Mouse (Mus musculus) hindbrain, embryonic 10.5 days (tissue): ENCODE measurements around the gene 1110051M20Rik. TPM values are rescaled to one million over a fixed set of nuclear protein-coding genes. Genes with fewer than 3 reads are reported as not detected.
A peak's percentile ranks its signal among the peaks of the same experiment; 100 is the strongest.
"Not testable (repeated sequence)": the region's sequence is repeated elsewhere in the genome, so short reads cannot be mapped to it uniquely, and the experiment has no call there.

Source experiments
- DNase-seq: peaks from one replicate; pipeline ENCODE4 v3.0.0-alpha.2; 2017; ENCODE audit warnings: low spot score
- H3K27ac ChIP-seq: fragments of 300-500 bp; sonication (generic); 2 replicates; pipeline ENCODE4 v1.5.1; 2016; ENCODE audit warnings: mild to moderate bottlenecking, moderate library complexity
- H3K27me3 ChIP-seq: fragments of 300-500 bp; sonication (generic); 2 replicates; pipeline ENCODE4 v1.6.1; 2016; ENCODE audit warnings: mild to moderate bottlenecking; ENCODE audit not compliant: poor library complexity, insufficient read depth, severe bottlenecking
- H3K36me3 ChIP-seq: fragments of 300-500 bp; sonication (generic); 2 replicates; pipeline ENCODE4 v1.6.1; 2016; ENCODE audit warnings: mild to moderate bottlenecking, moderate library complexity
- H3K4me1 ChIP-seq: fragments of 300-500 bp; sonication (generic); replicated peaks from 2 replicates; pipeline ENCODE4 v1.6.1; 2016; ENCODE audit warnings: mild to moderate bottlenecking
- H3K4me3 ChIP-seq: fragments of 300-500 bp; sonication (generic); 2 replicates; pipeline ENCODE4 v1.5.1; 2016; ENCODE audit warnings: mild to moderate bottlenecking, moderate library complexity
- H3K9me3 ChIP-seq: fragments of 300-500 bp; sonication (generic); 2 replicates; pipeline ENCODE4 v1.6.1; 2016; ENCODE audit warnings: mild to moderate bottlenecking, moderate library complexity
- WGBS: fragments of 180-500 bp; shearing (Covaris S2); methylation state at CpG from one replicate; pipeline ENCODE4 v1.1.7; 2016; 5-methylcytosine and 5-hydroxymethylcytosine counted together
- polyA plus RNA-seq: library from polyadenylated mRNA; unstranded; fragments of >200 nt; fragmentation: Nextera tagmentation; extraction: Ambion mirVana; gene quantifications from 2 replicates; pipeline ENCODE4 v1.2.1, GENCODE M21; 2016

Gene 1110051M20Rik
- polyA plus RNA-seq, 1 experiment from 2014 or later = 96.7 TPM

GRCm38 (mm10) chr2:91256256-91257125 lies 188.0 kb downstream of the 1110051M20Rik start:
- under 1% methylated on average over 52 of the region's 52 CpGs for WGBS
- peak; percentile 68 for DNase-seq

GRCm38 (mm10) chr2:91255661-91256150 lies 188.8 kb downstream of the 1110051M20Rik start, which contains the start of gene Pacsin3:
TSS of gene Pacsin3 (plus strand) at chr2:91255954.
- Histone ChIP-seq H3K27ac (peak within 1 kb of the TSS; percentile 91), H3K9me3 (no peaks in the 10 kb centered on the region), H3K27me3 (peaks cover 50% of the 10 kb centered on the region), H3K36me3 (peaks cover under 1% of the 10 kb centered on the region; the same call in 1 of the 2 replicates), H3K4me1 (peaks cover 49% of the 10 kb centered on the region), H3K4me3 (peak within 1 kb of the TSS; percentile 70)
- 1% methylated on average over 27 of the region's 27 CpGs for WGBS
- peak; percentile 59 for DNase-seq

More at GRCm38 (mm10) chr2:91256256-91257125, 188.0 kb downstream of the 1110051M20Rik start:
- Histone ChIP-seq H3K9me3 (no peaks in the 10 kb centered on the region), H3K27ac (peak overlapping the region; percentile 91), H3K4me3 (peak overlapping the region; percentile 70), H3K27me3 (peaks cover 50% of the 10 kb centered on the region), H3K4me1 (peaks cover 49% of the 10 kb centered on the region), H3K36me3 (peaks cover 9% of the 10 kb centered on the region)

DNA sequence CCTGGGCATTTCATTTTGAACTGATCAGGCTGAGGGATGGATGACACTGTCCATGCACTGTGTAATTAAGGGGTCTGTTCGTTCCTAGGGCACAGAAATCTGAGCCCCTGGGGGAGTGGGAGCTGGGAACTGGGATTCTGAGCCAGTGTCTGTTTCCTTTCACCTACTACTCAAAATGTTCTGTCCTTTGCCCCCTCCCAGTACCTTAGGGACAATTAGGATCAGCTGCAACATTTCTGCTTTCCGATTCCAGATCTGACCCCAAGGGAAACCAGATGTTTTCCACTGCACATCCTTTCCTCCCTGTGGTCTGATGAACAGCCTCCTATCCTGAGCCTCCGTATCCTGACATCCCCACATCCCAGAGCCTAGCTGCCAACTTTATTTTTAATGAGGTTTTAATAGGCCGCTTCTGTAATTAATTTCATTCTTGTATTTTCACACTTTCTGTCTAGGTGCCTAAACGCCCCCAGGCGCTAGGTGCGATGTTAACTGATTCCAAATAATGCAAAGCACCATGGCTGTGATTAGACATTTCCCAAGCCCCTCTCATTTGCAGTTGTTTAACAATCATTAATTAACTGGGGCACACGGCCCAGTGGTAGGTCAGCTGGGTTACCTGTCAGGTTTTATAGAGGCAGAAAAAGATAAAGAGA lies 189.7 kb downstream of the 1110051M20Rik start:
- H3K27ac ChIP-seq = 0 out of 2 replicates have a peak overlapping the region, but pooled peaks have one; percentile 91
- H3K9me3 ChIP-seq = no peaks in the 10 kb centered on the region
- peak overlapping the region; percentile 70; the same call in 1 of the 2 replicates for H3K4me3 ChIP-seq
- H3K4me1 ChIP-seq = peaks cover 49% of the 10 kb centered on the region
- WGBS = 31% methylated on average over 8 of the region's 8 CpGs
- H3K36me3 ChIP-seq = no peaks in the 10 kb centered on the region
- DNase-seq = no peak
- H3K27me3 ChIP-seq = peaks cover 50% of the 10 kb centered on the region

DNA sequence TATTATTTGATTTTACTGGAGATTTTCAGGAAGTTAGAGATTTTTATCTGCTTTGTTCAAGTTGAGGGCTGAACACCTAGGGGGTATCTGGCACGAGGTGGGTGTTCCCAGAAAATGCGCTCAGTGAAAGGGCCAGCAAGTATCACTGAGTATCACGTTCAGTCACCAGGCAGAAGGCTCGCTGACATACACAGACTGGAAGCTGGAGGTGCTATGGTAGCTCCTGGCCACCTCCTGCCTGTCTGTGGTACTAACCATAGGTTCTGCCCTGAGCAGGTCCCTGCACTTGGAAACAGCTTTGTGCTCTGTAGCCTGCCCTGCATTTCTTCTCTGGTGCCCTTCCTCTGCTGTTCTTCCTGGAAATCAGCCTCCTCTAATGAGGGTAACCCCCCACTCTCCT lies 192.0 kb downstream of the 1110051M20Rik start:
- peaks cover 31% of the 10 kb centered on the region for H3K4me1 ChIP-seq
- H3K27me3 ChIP-seq = peaks cover 39% of the 10 kb centered on the region
- no peaks in the 10 kb centered on the region for H3K9me3 ChIP-seq
- DNase-seq = no peak
- WGBS = 58% methylated on average over 4 of the region's 4 CpGs
- H3K4me3 ChIP-seq = no peak overlapping the region
- no peaks in the 10 kb centered on the region for H3K36me3 ChIP-seq
- no peak overlapping the region for H3K27ac ChIP-seq

DNA sequence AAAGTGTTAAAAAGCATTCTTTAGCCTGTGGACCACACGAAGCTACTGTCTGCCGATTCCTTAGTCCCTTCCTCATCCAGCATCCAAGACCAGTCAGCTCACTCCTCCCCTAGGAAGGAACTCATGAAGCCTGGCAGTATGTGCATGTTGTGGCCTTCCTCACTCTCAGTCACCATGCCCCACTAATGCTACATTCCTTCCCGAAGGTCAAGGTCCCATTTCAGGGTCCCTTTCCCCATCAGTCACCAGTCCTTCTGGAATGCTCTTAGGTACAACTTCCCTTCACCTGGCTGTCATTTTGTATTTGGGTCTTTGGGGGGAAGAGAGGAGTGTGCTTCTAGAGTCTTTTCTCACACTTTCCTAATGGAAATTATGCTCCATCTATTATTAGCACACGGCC lies 192.5 kb downstream of the 1110051M20Rik start:
- 82% methylated on average over 4 of the region's 4 CpGs for WGBS
- DNase-seq = no peak
- H3K27me3 ChIP-seq = peaks cover 38% of the 10 kb centered on the region

DNA sequence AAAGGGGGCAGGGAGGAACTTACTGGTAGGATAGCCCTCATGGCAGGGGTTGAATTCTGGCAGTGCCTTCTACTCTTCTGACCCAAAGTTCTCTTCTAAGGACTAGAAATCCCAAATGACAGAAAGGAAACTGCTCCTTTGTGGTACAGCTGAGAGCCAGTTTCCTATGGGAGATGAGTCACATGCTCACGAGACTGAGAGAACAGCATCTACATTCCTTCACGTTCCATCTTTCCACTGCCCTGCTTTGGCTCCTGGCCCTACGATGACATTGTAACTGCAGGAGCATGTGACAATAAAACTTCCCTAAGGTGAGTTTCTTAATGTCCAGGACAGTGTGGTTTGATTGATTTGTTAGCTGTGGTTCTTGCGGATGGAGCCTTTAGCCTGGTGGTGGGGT lies 196.1 kb downstream of the 1110051M20Rik start:
- Histone ChIP-seq H3K36me3 (no peaks in the 10 kb centered on the region), H3K9me3 (no peaks in the 10 kb centered on the region), H3K4me3 (no peak overlapping the region), H3K27ac (no peak overlapping the region), H3K27me3 (peaks cover 12% of the 10 kb centered on the region), H3K4me1 (peaks cover 3% of the 10 kb centered on the region; the same call in 1 of the 2 replicates)
- 84% methylated on average over 4 of the region's 4 CpGs for whole genome bisulfite sequencing
- DNase-seq = no peak

More for the DNA sequence above, 192.5 kb downstream of the 1110051M20Rik start:
- H3K36me3 ChIP-seq = no peaks in the 10 kb centered on the region
- H3K27ac ChIP-seq = no peak overlapping the region
- H3K4me3 ChIP-seq = no peak overlapping the region
- H3K9me3 ChIP-seq = no peaks in the 10 kb centered on the region
- peaks cover 26% of the 10 kb centered on the region for H3K4me1 ChIP-seq

DNA sequence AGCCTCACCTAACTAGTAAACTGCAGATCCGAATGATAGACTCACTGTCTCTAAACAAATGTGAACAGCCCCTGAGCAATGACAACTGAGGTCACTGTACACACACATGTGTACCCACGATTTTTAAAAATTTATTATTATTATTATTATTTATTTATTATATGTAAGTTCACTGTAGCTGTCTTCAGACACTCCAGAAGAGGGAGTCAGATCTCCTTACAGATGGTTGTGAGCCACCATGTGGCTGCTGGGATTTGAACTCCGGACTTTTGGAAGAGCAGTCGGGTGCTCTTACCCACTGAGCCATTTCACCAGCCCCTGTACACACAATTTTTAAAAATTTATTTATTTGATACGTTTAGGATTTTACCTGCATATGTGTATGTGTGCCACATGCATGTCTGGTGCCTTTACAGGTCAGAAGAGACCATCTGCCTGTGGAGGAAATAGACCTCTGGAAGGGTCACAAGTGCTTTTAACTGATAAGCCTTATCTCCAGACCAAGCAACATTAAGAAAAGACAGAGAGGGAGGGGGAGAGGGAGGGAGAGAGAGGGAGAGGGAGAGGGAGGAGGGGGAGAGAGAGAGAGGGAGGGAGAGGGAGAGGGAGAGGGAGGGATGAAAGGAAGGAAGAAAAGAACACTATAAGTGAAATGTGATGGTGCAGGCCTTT lies 199.8 kb downstream of the 1110051M20Rik start:
- 82% methylated on average over 5 of the region's 5 CpGs for WGBS
- Histone ChIP-seq H3K36me3 (peaks cover 4% of the 10 kb centered on the region; the same call in 1 of the 2 replicates), H3K27me3 (no peaks in the 10 kb centered on the region), H3K4me3 (no peak overlapping the region), H3K9me3 (no peaks in the 10 kb centered on the region), H3K27ac (no peak overlapping the region), H3K4me1 (peaks cover 5% of the 10 kb centered on the region; the same call in 1 of the 2 replicates)
- DNase-seq = no peak

- no peak for DNase-seq
- Histone ChIP-seq H3K36me3 (peaks cover 4% of the 10 kb centered on the region; the same call in 1 of the 2 replicates), H3K9me3 (no peaks in the 10 kb centered on the region), H3K4me1 (peaks cover 5% of the 10 kb centered on the region; the same call in 1 of the 2 replicates), H3K27me3 (no peaks in the 10 kb centered on the region), H3K27ac (peak overlapping the region; percentile 50; the same call in 1 of the 2 replicates), H3K4me3 (no peak overlapping the region)
- 59% methylated on average over 3 of the region's 3 CpGs for WGBS
Observed at GRCm38 (mm10) chr2:91243416-91243815, 201.1 kb downstream of the 1110051M20Rik start.

- WGBS = 81% methylated on average over 5 of the region's 5 CpGs
- H3K4me1 ChIP-seq = peaks cover 8% of the 10 kb centered on the region; the same call in 1 of the 2 replicates
- no peak overlapping the region for H3K27ac ChIP-seq
- H3K36me3 ChIP-seq = peaks cover 4% of the 10 kb centered on the region; the same call in 1 of the 2 replicates
- H3K4me3 ChIP-seq = no peak overlapping the region
- no peak for DNase-seq
- H3K9me3 ChIP-seq = no peaks in the 10 kb centered on the region
- H3K27me3 ChIP-seq = no peaks in the 10 kb centered on the region
Observed at GRCm38 (mm10) chr2:91242547-91242946, 202.0 kb downstream of the 1110051M20Rik start.

DNA sequence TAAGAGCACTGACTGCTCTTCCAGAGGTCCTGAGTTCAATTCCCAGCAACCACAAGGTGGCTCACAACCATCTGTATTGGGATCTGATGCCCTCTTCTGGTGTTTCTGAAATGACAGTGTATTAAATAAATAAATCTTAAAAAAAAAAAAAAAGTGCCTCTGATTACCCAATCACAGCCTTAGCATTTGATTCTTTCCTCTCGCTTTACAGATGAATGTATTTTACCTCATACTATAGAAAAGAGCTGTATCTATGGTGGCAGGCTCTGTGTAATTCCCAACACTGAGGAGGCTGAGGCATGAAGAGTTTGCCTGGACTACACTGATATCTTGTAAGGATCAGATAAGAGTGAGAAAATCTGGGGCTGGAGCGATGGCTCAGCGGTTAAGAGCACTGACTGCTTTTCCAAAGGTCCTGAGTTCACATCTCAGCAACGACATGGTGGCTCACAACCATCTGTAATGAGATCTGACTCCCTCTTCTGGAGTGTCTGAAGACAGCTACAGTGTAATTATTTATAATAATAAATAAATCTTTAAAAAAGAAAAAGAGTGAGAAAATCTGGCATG lies 206.9 kb downstream of the 1110051M20Rik start:
- Histone ChIP-seq H3K4me1 (peaks cover 11% of the 10 kb centered on the region), H3K4me3 (peak overlapping the region; percentile 56), H3K36me3 (peaks cover 12% of the 10 kb centered on the region; the same call in 1 of the 2 replicates), H3K27ac (peak overlapping the region; percentile 88)
- H3K9me3 ChIP-seq, H3K27me3 ChIP-seq, DNase-seq: not testable (repeated sequence)
- 28% methylated on average over 4 of the region's 4 CpGs for WGBS

GRCm38 (mm10) chr2:91236601-91237510 lies 207.6 kb downstream of the 1110051M20Rik start, which contains the start of gene Ddb2:
TSS of gene Ddb2 (minus strand) at chr2:91236982.
- peaks cover 12% of the 10 kb centered on the region; the same call in 1 of the 2 replicates for H3K36me3 ChIP-seq
- peaks cover 11% of the 10 kb centered on the region for H3K4me1 ChIP-seq
- no peaks in the 10 kb centered on the region for H3K9me3 ChIP-seq
- peak; percentile 96 for DNase-seq
- peak within 1 kb of the TSS; percentile 88 for H3K27ac ChIP-seq
- no peaks in the 10 kb centered on the region for H3K27me3 ChIP-seq
- H3K4me3 ChIP-seq = peak within 1 kb of the TSS; percentile 56
- WGBS = under 1% methylated on average over 48 of the region's 48 CpGs
